Mouse (Mus musculus) liver, embryonic 14.5 days (tissue): ENCODE measurements around the gene Tsnaxip1.

Experiments
- CTCF ChIP-seq: IDR thresholded peaks from 2 replicates; pipeline ENCODE4 v1.5.1; 2016; ENCODE audit warnings: antibody characterized with exemption, low read depth, control low read depth
- EP300 ChIP-seq: IDR thresholded peaks from 2 replicates; pipeline ENCODE4 v1.6.1; 2016; ENCODE audit warnings: antibody characterized with exemption, low read depth

GRCm38 (mm10) chr8:105889756-105890465, 62.4 kb downstream of the Tsnaxip1 start:
- TF ChIP-seq EP300 (no peak), CTCF (no peak)
